Mouse (Mus musculus) midbrain, embryonic 16.5 days (tissue): ENCODE measurements around the gene Xrcc3. TPM values are rescaled to one million over a fixed set of nuclear protein-coding genes. Genes with fewer than 3 reads are reported as not detected.

ENCODE experiments used
- ATAC-seq: fragments of 200-750 bp; cut with Nextera tagmentation; 2 replicates; pipeline ENCODE4 v1.8.0; 2017; ENCODE audit warnings: moderate TSS enrichment
- H3K27ac ChIP-seq: fragments of 300-500 bp; sonication (generic); 2 replicates; pipeline ENCODE4 v1.5.1; 2014; ENCODE audit warnings: mild to moderate bottlenecking, low read length, mixed read lengths
- H3K27me3 ChIP-seq: fragments of 300-500 bp; sonication (generic); 2 replicates; pipeline ENCODE4 v1.6.1; 2014; ENCODE audit warnings: low read depth, low read length, mixed read lengths; ENCODE audit not compliant: control insufficient read depth, insufficient read depth
- H3K36me3 ChIP-seq: fragments of 300-500 bp; sonication (generic); 2 replicates; pipeline ENCODE4 v1.6.1; 2014; ENCODE audit warnings: mild to moderate bottlenecking, low read length, moderate library complexity, mixed read lengths; ENCODE audit not compliant: control insufficient read depth, insufficient read depth
- H3K4me1 ChIP-seq: fragments of 300-500 bp; sonication (generic); 2 replicates; pipeline ENCODE4 v1.6.1; 2014; ENCODE audit warnings: mild to moderate bottlenecking, low read length, mixed read lengths; ENCODE audit not compliant: control insufficient read depth, insufficient read depth
- H3K4me2 ChIP-seq: fragments of 300-500 bp; sonication (generic); 2 replicates; pipeline ENCODE4 v1.6.1; 2014; ENCODE audit warnings: mild to moderate bottlenecking, low read length, mixed read lengths
- H3K4me3 ChIP-seq: fragments of 300-500 bp; sonication (generic); 2 replicates; pipeline ENCODE4 v1.5.1; 2014; ENCODE audit warnings: low read depth, mild to moderate bottlenecking, low read length, moderate library complexity, mixed read lengths
- H3K9ac ChIP-seq: fragments of 300-500 bp; sonication (generic); 2 replicates; pipeline ENCODE4 v1.6.1; 2014; ENCODE audit warnings: low read depth, low read length, mixed read lengths
- H3K9me3 ChIP-seq: fragments of 300-500 bp; sonication (generic); replicated peaks from 2 replicates; pipeline ENCODE4 v1.6.1; 2014; ENCODE audit warnings: mild to moderate bottlenecking, low read length, mixed read lengths; ENCODE audit not compliant: control insufficient read depth, poor library complexity, severe bottlenecking
- WGBS: fragments of 180-500 bp; shearing (Covaris S2); extraction: QIAGEN DNeasy Blood & Tissue Kit; methylation state at CpG from one replicate; pipeline ENCODE4 v1.1.7; 2014; 5-methylcytosine and 5-hydroxymethylcytosine counted together
- polyA plus RNA-seq: library from polyadenylated mRNA; unstranded; fragments of >200 nt; fragmentation: Nextera tagmentation; extraction: Ambion mirVana; gene quantifications from 2 replicates; pipeline ENCODE4 v1.2.1, GENCODE M21; 2015

Xrcc3 gene
- polyA plus RNA-seq, 1 experiment from 2014 or later: 2.0 TPM

- H3K4me3 ChIP-seq: no peak overlapping the region
- no peaks in the 10 kb centered on the region; the same call in 1 of the 2 replicates for H3K4me1 ChIP-seq
- peaks cover 52% of the 10 kb centered on the region for H3K36me3 ChIP-seq
- H3K9ac ChIP-seq: no peak overlapping the region
- ATAC-seq: no peak
- no peak overlapping the region for H3K4me2 ChIP-seq
- no peaks in the 10 kb centered on the region for H3K9me3 ChIP-seq
- 0 out of 2 replicates have a peak overlapping the region, but pooled peaks have one; percentile 1 for H3K27ac ChIP-seq
- no peaks in the 10 kb centered on the region for H3K27me3 ChIP-seq
- WGBS: 74% methylated on average over 13 of the region's 13 CpGs
Measured at GRCm38 (mm10) chr12:111791474-111792104, 22.1 kb downstream of the Xrcc3 start.

DNA sequence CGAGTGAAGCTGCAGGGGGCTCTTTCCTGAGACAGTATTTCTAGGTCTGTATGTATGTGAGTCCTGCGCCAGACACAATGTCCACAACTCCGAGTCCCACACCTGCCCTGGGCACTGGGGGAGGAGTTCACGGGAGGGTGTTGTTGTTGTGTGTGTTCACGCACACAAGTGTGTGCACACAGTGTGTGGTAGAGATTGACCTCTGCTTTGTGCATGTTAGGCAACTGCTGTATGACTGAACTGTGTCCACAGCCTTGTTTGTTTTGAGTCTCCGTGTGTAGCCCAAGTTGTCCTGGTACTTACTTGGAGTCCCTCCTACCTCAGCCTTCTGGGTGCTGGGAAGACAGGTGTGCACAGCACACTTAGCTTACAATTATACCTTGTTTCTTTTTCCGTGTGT is 23.0 kb downstream of the Xrcc3 start:
- ATAC-seq: no peak
- Histone ChIP-seq H3K4me1 (no peaks in the 10 kb centered on the region; the same call in 1 of the 2 replicates), H3K4me3 (no peak overlapping the region), H3K4me2 (no peak overlapping the region), H3K9ac (no peak overlapping the region), H3K27ac (no peak overlapping the region), H3K27me3 (no peaks in the 10 kb centered on the region), H3K36me3 (peaks cover 60% of the 10 kb centered on the region), H3K9me3 (no peaks in the 10 kb centered on the region)
- WGBS: 91% methylated on average over 7 of the region's 7 CpGs

- Histone ChIP-seq H3K36me3 (peaks cover 59% of the 10 kb centered on the region), H3K4me1 (no peaks in the 10 kb centered on the region; the same call in 1 of the 2 replicates), H3K4me2 (no peak overlapping the region), H3K4me3 (no peak overlapping the region), H3K27me3 (no peaks in the 10 kb centered on the region), H3K9ac (no peak overlapping the region), H3K27ac (no peak overlapping the region), H3K9me3 (no peaks in the 10 kb centered on the region)
- WGBS: 94% methylated on average over 5 of the region's 5 CpGs
- no peak for ATAC-seq
Measured at GRCm38 (mm10) chr12:111790090-111790489, 23.6 kb downstream of the Xrcc3 start.

- no peak overlapping the region for H3K4me2 ChIP-seq
- no peak overlapping the region for H3K27ac ChIP-seq
- no peaks in the 10 kb centered on the region for H3K27me3 ChIP-seq
- no peaks in the 10 kb centered on the region for H3K9me3 ChIP-seq
- no peaks in the 10 kb centered on the region; the same call in 1 of the 2 replicates for H3K4me1 ChIP-seq
- ATAC-seq: no peak
- peaks cover 59% of the 10 kb centered on the region for H3K36me3 ChIP-seq
- no peak overlapping the region for H3K4me3 ChIP-seq
- H3K9ac ChIP-seq: no peak overlapping the region
- WGBS: 95% methylated on average over 6 of the region's 6 CpGs
Measured at GRCm38 (mm10) chr12:111787015-111787414, 26.7 kb downstream of the Xrcc3 start.

GRCm38 (mm10) chr12:111785174-111785573 is 28.5 kb downstream of the Xrcc3 start:
- Histone ChIP-seq H3K4me2 (no peak overlapping the region), H3K4me1 (no peaks in the 10 kb centered on the region), H3K4me3 (no peak overlapping the region), H3K27ac (no peak overlapping the region), H3K36me3 (peaks cover 65% of the 10 kb centered on the region), H3K27me3 (no peaks in the 10 kb centered on the region), H3K9ac (no peak overlapping the region), H3K9me3 (no peaks in the 10 kb centered on the region)
- WGBS: 79% methylated on average over 14 of the region's 15 CpGs
- ATAC-seq: no peak

DNA sequence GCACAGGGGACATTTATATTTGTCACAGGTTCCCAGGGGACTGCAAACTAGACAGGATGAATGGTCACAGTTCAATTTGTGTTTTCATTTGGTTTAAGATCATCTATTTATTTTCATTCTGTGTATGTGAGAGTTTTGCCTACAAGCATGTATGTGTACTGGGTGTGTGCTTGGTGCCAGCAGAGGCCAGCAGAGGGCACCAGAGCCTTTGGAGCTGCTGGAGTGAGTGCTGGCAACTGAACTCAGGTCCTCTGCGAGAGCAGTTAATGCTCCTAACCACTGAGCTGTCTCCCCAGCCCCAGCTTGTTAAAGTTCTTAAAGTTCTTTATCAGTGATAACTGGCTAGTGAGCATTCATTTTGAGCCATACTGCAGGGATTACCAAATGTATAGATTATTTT is 34.1 kb downstream of the Xrcc3 start:
- H3K9ac ChIP-seq: no peak overlapping the region
- no peaks in the 10 kb centered on the region for H3K27me3 ChIP-seq
- no peaks in the 10 kb centered on the region for H3K4me1 ChIP-seq
- 100% methylated on average over 1 of the region's 1 CpGs for WGBS
- H3K9me3 ChIP-seq: no peaks in the 10 kb centered on the region
- H3K4me2 ChIP-seq: no peak overlapping the region
- H3K27ac ChIP-seq: no peak overlapping the region
- no peak overlapping the region for H3K4me3 ChIP-seq
- no peak for ATAC-seq
- peaks cover 75% of the 10 kb centered on the region for H3K36me3 ChIP-seq

GRCm38 (mm10) chr12:111777919-111778318 is 35.8 kb downstream of the Xrcc3 start:
- no peak for ATAC-seq
- WGBS: 92% methylated on average over 13 of the region's 13 CpGs

GRCm38 (mm10) chr12:111774845-111775244 is 38.8 kb downstream of the Xrcc3 start:
- no peak overlapping the region for H3K4me3 ChIP-seq
- peaks cover 59% of the 10 kb centered on the region for H3K36me3 ChIP-seq
- H3K27ac ChIP-seq: no peak overlapping the region
- peaks cover 2% of the 10 kb centered on the region for H3K4me1 ChIP-seq
- no peaks in the 10 kb centered on the region for H3K9me3 ChIP-seq
- no peak overlapping the region for H3K9ac ChIP-seq
- no peak overlapping the region for H3K4me2 ChIP-seq
- 68% methylated on average over 15 of the region's 15 CpGs for WGBS
- no peak for ATAC-seq
- no peaks in the 10 kb centered on the region for H3K27me3 ChIP-seq

More at GRCm38 (mm10) chr12:111777919-111778318, 35.8 kb downstream of the Xrcc3 start:
- Histone ChIP-seq H3K9me3 (no peaks in the 10 kb centered on the region), H3K9ac (no peak overlapping the region), H3K4me3 (no peak overlapping the region), H3K27me3 (no peaks in the 10 kb centered on the region), H3K4me2 (no peak overlapping the region), H3K36me3 (peaks cover 78% of the 10 kb centered on the region), H3K27ac (no peak overlapping the region), H3K4me1 (no peaks in the 10 kb centered on the region)

GRCm38 (mm10) chr12:111774156-111774555 is 39.5 kb downstream of the Xrcc3 start:
- H3K36me3 ChIP-seq: peaks cover 52% of the 10 kb centered on the region
- WGBS: 92% methylated on average over 16 of the region's 16 CpGs

More at GRCm38 (mm10) chr12:111774156-111774555, 39.5 kb downstream of the Xrcc3 start:
- Histone ChIP-seq H3K9me3 (no peaks in the 10 kb centered on the region), H3K27me3 (no peaks in the 10 kb centered on the region), H3K9ac (no peak overlapping the region), H3K4me1 (peaks cover 9% of the 10 kb centered on the region), H3K4me3 (no peak overlapping the region), H3K27ac (no peak overlapping the region), H3K4me2 (no peak overlapping the region)
- no peak for ATAC-seq
